Mouse (Mus musculus) MEL (cell line): ENCODE data around the gene Tmem102.

Experiments
- CTCF ChIP-seq, 3 experiments: IDR thresholded peaks in 2 of 3; conservative IDR thresholded peaks in 1 of 3; 2 replicates each; pipeline ENCODE4 v1.5.1; 2011 to 2012; ENCODE audit warnings: low read length in 3 of 3, low read depth in 2 of 3, mild to moderate bottlenecking in 2 of 3, improper control_type of control experiment in 1 of 3, inconsistent platforms in 1 of 3, mixed read lengths in 1 of 3, moderate library complexity in 1 of 3; ENCODE audit not compliant: control insufficient read depth in 1 of 3, insufficient read depth in 1 of 3, poor library complexity in 1 of 3, severe bottlenecking in 1 of 3
- EP300 ChIP-seq, 2 experiments: IDR thresholded peaks; 2 replicates each; pipeline ENCODE4 v1.6.1; 2011; ENCODE audit warnings: improper control_type of control experiment in 2 of 2, low read length in 2 of 2, low read depth in 1 of 2, mild to moderate bottlenecking in 1 of 2
- POLR2A ChIP-seq, 2 experiments: IDR thresholded peaks; 2 replicates each; pipeline ENCODE4 v1.6.1; 2011 to 2012; ENCODE audit warnings: low read length in 2 of 2, mild to moderate bottlenecking in 2 of 2, control low read depth in 1 of 2, improper control_type of control experiment in 1 of 2, low read depth in 1 of 2, moderate library complexity in 1 of 2; ENCODE audit not compliant: control insufficient read depth in 1 of 2, insufficient read depth in 1 of 2, poor library complexity in 1 of 2
- POLR2AphosphoS2 ChIP-seq: IDR thresholded peaks from 2 replicates; pipeline ENCODE4 v1.6.1; 2011; ENCODE audit warnings: low read length, improper control_type of control experiment
- RCOR1 ChIP-seq: IDR thresholded peaks from 2 replicates; pipeline ENCODE4 v1.6.1; 2012; ENCODE audit warnings: low read depth, mild to moderate bottlenecking, inconsistent platforms, low read length, improper control_type of control experiment
- ZKSCAN1 ChIP-seq: IDR thresholded peaks from 2 replicates; pipeline ENCODE4 v1.6.1; 2012; ENCODE audit warnings: low read depth, mild to moderate bottlenecking, inconsistent platforms, low read length, improper control_type of control experiment, moderate library complexity

DNA sequence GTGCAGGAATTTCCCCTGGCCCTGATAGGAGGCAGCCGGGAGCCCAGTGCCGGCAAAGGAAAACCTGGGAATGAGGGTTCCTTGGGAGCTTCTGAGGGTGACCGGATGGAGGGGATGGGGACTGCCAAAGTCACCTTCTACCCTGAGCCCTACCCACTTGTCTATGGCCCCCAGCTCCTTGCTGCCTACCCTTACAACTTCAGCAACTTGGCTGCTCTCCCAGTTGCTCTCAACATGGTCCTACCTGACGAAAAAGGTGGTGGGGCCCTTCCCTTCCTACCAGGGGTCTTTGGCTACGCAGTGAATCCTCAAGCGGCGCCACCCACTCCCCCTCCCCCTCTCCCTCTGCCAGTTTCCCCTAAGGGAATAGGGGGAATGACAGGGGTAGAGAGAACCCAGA is 26.4 kb downstream of the Tmem102 start:
- TF ChIP-seq POLR2A (IDR thresholded peaks at IDR 0.05; ENCODE audit: control insufficient read depth in 1 of 2, insufficient read depth in 1 of 2, low read depth in 1 of 2, low read length in 2 of 2, poor library complexity in 1 of 2) (no peak), CTCF (IDR thresholded peaks at IDR 0.05 in 2 of 3, conservative IDR thresholded peaks at IDR 0.05 in 1 of 3; ENCODE audit: control insufficient read depth in 1 of 3, insufficient read depth in 1 of 3, low read depth in 2 of 3, low read length in 3 of 3, poor library complexity in 1 of 3, severe bottlenecking in 1 of 3) (no peak), ZKSCAN1 (no peak), RCOR1 (no peak), POLR2AphosphoS2 (no peak), EP300 (IDR thresholded peaks at IDR 0.05; ENCODE audit: low read depth in 1 of 2, low read length in 2 of 2) (no peak)
